Mouse (Mus musculus) brain, adult 10 weeks (tissue): ENCODE measurements around the gene Limk2. TPM values are rescaled to one million over a fixed set of nuclear protein-coding genes. Genes with fewer than 3 reads are reported as not detected.

ENCODE experiments used
- polyA plus RNA-seq: library from polyadenylated mRNA; stranded (reverse); fragments of 350-450 nt; fragmentation: Illumina TruSeq; extraction: RNeasy Lipid Tissue Mini Kit (QIAGEN cat#74804); gene quantifications from one replicate; pipeline ENCODE4 v1.2.3, GENCODE M21; 2015; ENCODE audit warnings: low read depth, low replicate concordance

The Limk2 gene
- 105 TPM for polyA plus RNA-seq

GRCm38 (mm10) chr11:3408997-3409732 is at the start of gene Limk2:
Gene Limk2, minus strand, starts transcription at chr11:3409189.

GRCm38 (mm10) chr11:3452167-3452639 is 43.2 kb upstream of the Limk2 start, which contains the start of gene Rnf185:
Gene Rnf185, minus strand, starts transcription at chr11:3452363.

GRCm38 (mm10) chr11:3329891-3330451 is 79.0 kb downstream of the Limk2 start, which contains the start of gene Pik3ip1:
Gene Pik3ip1, plus strand, starts transcription at chr11:3330401.

Other genes starting within 250 kb of the Limk2 start
- 16.2 TPM for gene Sfi1, start 215.7 kb downstream of the Limk2 start, polyA plus RNA-seq
- 39.0 TPM for gene Eif4enif1, start 206.8 kb downstream of the Limk2 start, polyA plus RNA-seq
- 149 TPM for gene Drg1, start 142.8 kb downstream of the Limk2 start, polyA plus RNA-seq
- 26.8 TPM for gene Patz1, start 120.3 kb downstream of the Limk2 start, polyA plus RNA-seq
- gene Pik3ip1, start 78.8 kb downstream of the Limk2 start, polyA plus RNA-seq, result 32.8 TPM
- 29.3 TPM for gene Rnf185, start 43.2 kb upstream of the Limk2 start, polyA plus RNA-seq
- gene Pla2g3, start 79.1 kb upstream of the Limk2 start, polyA plus RNA-seq, result 2.9 TPM
- 39.3 TPM for gene Inpp5j, start 95.6 kb upstream of the Limk2 start, polyA plus RNA-seq
- gene Selenom, start 105.5 kb upstream of the Limk2 start, polyA plus RNA-seq, result 285 TPM
- gene Smtn, start 131.4 kb upstream of the Limk2 start, polyA plus RNA-seq, result 6.2 TPM
- gene Morc2a, start 240.0 kb upstream of the Limk2 start, polyA plus RNA-seq, result 25.8 TPM